Mouse (Mus musculus) heart, embryonic 16.5 days (tissue): ENCODE results near the gene Zzef1. TPM values are rescaled to one million over a fixed set of nuclear protein-coding genes. Genes with fewer than 3 reads are reported as not detected.
A peak's percentile ranks its signal among the peaks of the same experiment; 100 is the strongest.

Source experiments
- ATAC-seq: fragments of 200-750 bp; cut with Nextera tagmentation; replicated peaks from 2 replicates; pipeline ENCODE4 v1.8.0; 2017; ENCODE audit warnings: moderate number of reproducible peaks; ENCODE audit not compliant: insufficient read depth, low FRiP score; ENCODE audit errors: extremely low read depth
- H3K27ac ChIP-seq: fragments of 300-500 bp; sonication (generic); 2 replicates; pipeline ENCODE4 v1.5.1; 2014; ENCODE audit warnings: mild to moderate bottlenecking, low read length, control low read depth, moderate library complexity
- H3K27me3 ChIP-seq: fragments of 300-500 bp; sonication (generic); 2 replicates; pipeline ENCODE4 v1.6.1; 2014; ENCODE audit warnings: low read length, mixed read lengths; ENCODE audit not compliant: control insufficient read depth, insufficient read depth
- H3K36me3 ChIP-seq: fragments of 300-500 bp; sonication (generic); 2 replicates; pipeline ENCODE4 v1.6.1; 2014; ENCODE audit not compliant: control insufficient read depth, insufficient read depth
- H3K4me1 ChIP-seq: fragments of 300-500 bp; sonication (generic); 2 replicates; pipeline ENCODE4 v1.6.1; 2014; ENCODE audit warnings: low read length, mixed read lengths; ENCODE audit not compliant: control insufficient read depth, insufficient read depth
- H3K4me2 ChIP-seq: fragments of 300-500 bp; sonication (generic); 2 replicates; pipeline ENCODE4 v1.6.1; 2014; ENCODE audit warnings: low read depth, mild to moderate bottlenecking, control low read depth, low read length
- H3K4me3 ChIP-seq: fragments of 300-500 bp; sonication (generic); 2 replicates; pipeline ENCODE4 v1.5.1; 2014; ENCODE audit warnings: mild to moderate bottlenecking, control low read depth, low read length
- H3K9ac ChIP-seq: fragments of 300-500 bp; sonication (generic); 2 replicates; pipeline ENCODE4 v1.6.1; 2014; ENCODE audit warnings: low read length, control low read depth
- H3K9me3 ChIP-seq: fragments of 300-500 bp; sonication (generic); replicated peaks from 2 replicates; pipeline ENCODE4 v1.6.1; 2016; ENCODE audit warnings: low read length; ENCODE audit not compliant: control insufficient read depth
- WGBS: fragments of 180-500 bp; shearing (Covaris S2); extraction: QIAGEN DNeasy Blood & Tissue Kit; methylation state at CpG from one replicate; pipeline ENCODE4 v1.1.7; 2014; 5-methylcytosine and 5-hydroxymethylcytosine counted together
- polyA plus RNA-seq: library from polyadenylated mRNA; unstranded; fragments of >200 nt; fragmentation: Nextera tagmentation; extraction: Ambion mirVana; gene quantifications from 2 replicates; pipeline ENCODE4 v1.2.1, GENCODE M21; 2015

Gene Zzef1
- polyA plus RNA-seq, 1 experiment from 2014 or later, result 7.8 TPM

GRCm38 (mm10) chr11:72940208-72941143 lies 144.4 kb downstream of the Zzef1 start:
- WGBS, result 27% methylated on average over 20 of the region's 20 CpGs
- peak overlapping the region; percentile 49 for H3K27ac ChIP-seq
- peak overlapping the region; percentile 52 for H3K4me2 ChIP-seq
- peak overlapping the region; percentile 61 for H3K9ac ChIP-seq
- no peaks in the 10 kb centered on the region for H3K36me3 ChIP-seq
- H3K27me3 ChIP-seq, result no peaks in the 10 kb centered on the region; the same call in 1 of the 2 replicates
- no peaks in the 10 kb centered on the region for H3K9me3 ChIP-seq
- peaks cover 9% of the 10 kb centered on the region for H3K4me1 ChIP-seq
- peak overlapping the region; percentile 62 for H3K4me3 ChIP-seq
- peak; percentile 58 for ATAC-seq

GRCm38 (mm10) chr11:72944996-72945793 lies 149.2 kb downstream of the Zzef1 start:
- H3K27me3 ChIP-seq, result no peaks in the 10 kb centered on the region; the same call in 1 of the 2 replicates
- no peaks in the 10 kb centered on the region for H3K36me3 ChIP-seq
- ATAC-seq, result no peak
- H3K27ac ChIP-seq, result peak overlapping the region; percentile 74
- 43% methylated on average over 7 of the region's 7 CpGs for WGBS
- H3K9me3 ChIP-seq, result no peaks in the 10 kb centered on the region
- no peak overlapping the region for H3K4me2 ChIP-seq
- no peak overlapping the region for H3K9ac ChIP-seq
- H3K4me1 ChIP-seq, result peaks cover 25% of the 10 kb centered on the region
- no peak overlapping the region for H3K4me3 ChIP-seq

- peak overlapping the region; percentile 74 for H3K27ac ChIP-seq
- no peak overlapping the region for H3K4me3 ChIP-seq
- no peaks in the 10 kb centered on the region for H3K36me3 ChIP-seq
- WGBS, result 24% methylated on average over 6 of the region's 6 CpGs
- H3K9me3 ChIP-seq, result no peaks in the 10 kb centered on the region
- H3K4me1 ChIP-seq, result peaks cover 26% of the 10 kb centered on the region
- 0 out of 2 replicates have a peak overlapping the region, but pooled peaks have one; percentile 28 for H3K4me2 ChIP-seq
- ATAC-seq, result peak; percentile 56
- no peaks in the 10 kb centered on the region; the same call in 1 of the 2 replicates for H3K27me3 ChIP-seq
- no peak overlapping the region for H3K9ac ChIP-seq
Observed at GRCm38 (mm10) chr11:72945875-72946559, 150.0 kb downstream of the Zzef1 start.

- Histone ChIP-seq H3K4me3 (no peak overlapping the region), H3K27ac (peak overlapping the region; percentile 74), H3K27me3 (no peaks in the 10 kb centered on the region; the same call in 1 of the 2 replicates), H3K4me2 (peak overlapping the region; percentile 28; the same call in 1 of the 2 replicates), H3K9me3 (no peaks in the 10 kb centered on the region), H3K9ac (no peak overlapping the region), H3K4me1 (peaks cover 32% of the 10 kb centered on the region), H3K36me3 (no peaks in the 10 kb centered on the region)
- no peak for ATAC-seq
- 31% methylated on average over 6 of the region's 6 CpGs for WGBS
Observed at GRCm38 (mm10) chr11:72946560-72947119, 150.6 kb downstream of the Zzef1 start.

- Histone ChIP-seq H3K27ac (no peak overlapping the region), H3K27me3 (no peaks in the 10 kb centered on the region; the same call in 1 of the 2 replicates), H3K36me3 (no peaks in the 10 kb centered on the region), H3K4me2 (no peak overlapping the region), H3K4me1 (peaks cover 41% of the 10 kb centered on the region), H3K9ac (no peak overlapping the region), H3K9me3 (no peaks in the 10 kb centered on the region), H3K4me3 (no peak overlapping the region)
- 65% methylated on average over 11 of the region's 11 CpGs for WGBS
- no peak for ATAC-seq
Observed at GRCm38 (mm10) chr11:72947840-72948239, 151.8 kb downstream of the Zzef1 start.

- Histone ChIP-seq H3K4me3 (no peak overlapping the region), H3K9me3 (no peaks in the 10 kb centered on the region), H3K27me3 (no peaks in the 10 kb centered on the region), H3K27ac (no peak overlapping the region), H3K4me2 (no peak overlapping the region), H3K9ac (no peak overlapping the region), H3K4me1 (peaks cover 45% of the 10 kb centered on the region), H3K36me3 (no peaks in the 10 kb centered on the region)
- WGBS, result 72% methylated on average over 7 of the region's 7 CpGs
- no peak for ATAC-seq
Observed at GRCm38 (mm10) chr11:72948254-72948653, 152.2 kb downstream of the Zzef1 start.

- H3K27me3 ChIP-seq, result no peaks in the 10 kb centered on the region
- H3K4me2 ChIP-seq, result no peak overlapping the region
- no peaks in the 10 kb centered on the region for H3K9me3 ChIP-seq
- H3K27ac ChIP-seq, result 0 out of 2 replicates have a peak overlapping the region, but pooled peaks have one; percentile 23
- H3K9ac ChIP-seq, result no peak overlapping the region
- no peak overlapping the region for H3K4me3 ChIP-seq
- 54% methylated on average over 22 of the region's 22 CpGs for WGBS
- H3K36me3 ChIP-seq, result no peaks in the 10 kb centered on the region
- ATAC-seq, result no peak
- H3K4me1 ChIP-seq, result peaks cover 42% of the 10 kb centered on the region
Observed at GRCm38 (mm10) chr11:72951137-72952000, 155.3 kb downstream of the Zzef1 start.

GRCm38 (mm10) chr11:72952226-72952625 lies 156.2 kb downstream of the Zzef1 start:
- WGBS, result 44% methylated on average over 3 of the region's 3 CpGs
- peaks cover 36% of the 10 kb centered on the region for H3K4me1 ChIP-seq
- H3K27ac ChIP-seq, result peak overlapping the region; percentile 50
- H3K4me3 ChIP-seq, result no peak overlapping the region
- no peaks in the 10 kb centered on the region for H3K36me3 ChIP-seq
- H3K9ac ChIP-seq, result no peak overlapping the region
- ATAC-seq, result peak; percentile 35; the same call in 1 of the 2 replicates
- H3K9me3 ChIP-seq, result no peaks in the 10 kb centered on the region
- no peak overlapping the region for H3K4me2 ChIP-seq
- no peaks in the 10 kb centered on the region for H3K27me3 ChIP-seq
